Mouse (Mus musculus) heart, postnatal 10 days (tissue): ENCODE data around the gene Kansl1l. TPM values are rescaled to one million over a fixed set of nuclear protein-coding genes. Genes with fewer than 3 reads are reported as not detected.

Experiments
- DNase-seq, 2 experiments: peaks; one replicate each; pipeline ENCODE4 v3.0.0; 2021
- intact Hi-C: fragments of 180-260 bp; cut with DNase I; formaldehyde crosslinking; loops from one replicate; pipeline ENCODE4 v1.15.1; 2025
- total RNA-seq, 2 experiments: library from RNA; stranded (reverse); gene quantifications; 2 replicates each; pipeline ENCODE4 v1.2.3; 2021

Gene Kansl1l
- total RNA-seq = 10 to 100 TPM; 14.2 to 17.1 TPM

- DNase-seq = peak; percentile 95 to 96
- intact Hi-C loops = loop anchor here (5.0 kb wide), 4 partner anchors 35 to 115 kb away; partner anchors contain the start of genes Acadl and Rpe
Measured at GRCm38 (mm10) chr1:66817453-66817839, at the start of gene Kansl1l. Gene Kansl1l (minus strand): TSS chr1:66817562.

DNA sequence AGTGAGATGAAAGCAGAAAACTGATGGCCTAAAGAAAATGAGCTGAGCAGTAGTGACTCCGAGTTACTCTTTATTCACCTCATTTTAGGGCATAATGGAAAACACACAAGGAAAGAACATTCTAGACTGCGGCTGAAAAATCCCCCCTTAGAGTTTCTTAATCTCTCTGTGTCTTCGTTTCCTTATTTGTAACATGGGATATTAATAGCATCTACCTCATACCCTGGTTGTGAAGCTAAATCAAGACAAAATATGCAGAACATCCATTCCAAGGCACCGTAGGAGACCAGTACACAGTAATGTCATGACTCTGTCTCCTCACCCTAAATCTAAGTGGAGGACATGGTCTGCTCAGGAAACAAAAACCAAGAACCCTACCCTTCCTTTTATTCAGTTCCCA, 48.3 kb upstream of the Kansl1l start:
- DNase-seq = no peak
- intact Hi-C loops = no loop called here

DNA sequence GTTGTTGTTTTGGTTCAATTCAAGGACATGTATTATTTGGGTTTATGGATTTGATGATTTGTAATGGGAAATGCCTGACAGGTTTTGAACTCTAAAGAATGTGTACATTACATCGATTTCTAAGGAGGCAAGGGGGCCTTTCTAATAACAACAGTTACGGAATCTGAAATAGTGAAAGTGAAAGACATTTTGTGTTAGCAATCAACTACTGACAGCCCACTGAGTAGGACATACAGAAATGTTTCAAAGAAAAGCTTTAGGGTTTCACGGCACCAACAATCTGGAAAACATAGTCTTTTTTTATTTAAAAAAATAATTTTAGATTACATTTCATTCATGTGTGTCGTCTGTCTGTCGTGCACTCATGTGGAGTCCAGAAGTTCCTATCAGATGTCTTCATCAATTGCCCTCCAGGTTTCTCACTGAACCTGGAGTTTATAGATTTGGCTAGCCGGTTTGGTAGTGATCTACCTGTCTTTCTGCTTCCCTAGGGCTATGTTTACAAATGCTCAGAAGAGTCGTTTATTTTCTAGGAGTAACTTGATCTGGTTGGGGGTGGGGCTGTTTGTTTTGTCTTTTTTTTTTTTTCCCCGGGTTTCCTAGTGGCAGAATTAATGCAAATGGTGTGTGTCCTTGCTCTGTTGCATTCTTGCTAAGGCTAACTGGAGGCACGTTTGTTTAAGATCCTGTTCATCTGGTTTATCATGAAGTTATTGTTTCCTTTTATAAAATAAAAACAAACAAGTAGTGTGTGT, 46.6 kb upstream of the Kansl1l start:
- DNase-seq = peak in 1 of 2 experiments; percentile 35
- intact Hi-C loops = loop anchor here (5.0 kb wide), 1 partner anchor 47 kb away; the partner anchor contains the start of gene Kansl1l

- intact Hi-C loops = loop anchor here (5.0 kb wide), 1 partner anchor 46 kb away; the partner anchor contains the start of gene Kansl1l
Measured at GRCm38 (mm10) chr1:66862712-66863511, 45.5 kb upstream of the Kansl1l start, which contains the start of gene Acadl. Gene Acadl (minus strand): TSS chr1:66863277.

GRCm38 (mm10) chr1:66861764-66862672, 44.7 kb upstream of the Kansl1l start:
- DNase-seq = no peak
- intact Hi-C loops = loop anchor here (5.0 kb wide), 1 partner anchor 45 kb away; the partner anchor contains the start of gene Kansl1l

More at GRCm38 (mm10) chr1:66862712-66863511, 45.5 kb upstream of the Kansl1l start, which contains the start of gene Acadl:
- peak; percentile 97 to 99 for DNase-seq

DNA sequence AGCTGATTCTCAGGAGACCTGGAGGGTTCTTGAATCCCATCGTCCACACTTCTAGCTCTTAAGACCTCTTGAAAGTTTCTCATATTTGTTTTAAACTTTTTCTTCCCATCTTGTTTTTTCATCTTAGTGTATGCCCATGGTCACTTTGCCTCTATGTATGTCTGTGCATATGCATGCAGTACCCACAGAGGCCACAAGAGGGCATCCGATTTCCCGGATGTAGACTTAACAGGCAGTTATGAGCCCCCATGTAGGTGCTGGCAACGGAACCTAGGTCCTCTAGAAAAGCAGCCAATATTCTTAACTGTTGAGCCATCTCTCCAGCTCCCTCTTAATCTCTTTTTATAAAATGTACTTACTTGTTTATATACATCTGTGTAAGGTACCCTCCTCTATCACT, 30.1 kb upstream of the Kansl1l start:
- intact Hi-C loops = loop anchor here (10.0 kb wide), 1 partner anchor 47 kb away; no protein-coding TSS in a partner anchor

DNA sequence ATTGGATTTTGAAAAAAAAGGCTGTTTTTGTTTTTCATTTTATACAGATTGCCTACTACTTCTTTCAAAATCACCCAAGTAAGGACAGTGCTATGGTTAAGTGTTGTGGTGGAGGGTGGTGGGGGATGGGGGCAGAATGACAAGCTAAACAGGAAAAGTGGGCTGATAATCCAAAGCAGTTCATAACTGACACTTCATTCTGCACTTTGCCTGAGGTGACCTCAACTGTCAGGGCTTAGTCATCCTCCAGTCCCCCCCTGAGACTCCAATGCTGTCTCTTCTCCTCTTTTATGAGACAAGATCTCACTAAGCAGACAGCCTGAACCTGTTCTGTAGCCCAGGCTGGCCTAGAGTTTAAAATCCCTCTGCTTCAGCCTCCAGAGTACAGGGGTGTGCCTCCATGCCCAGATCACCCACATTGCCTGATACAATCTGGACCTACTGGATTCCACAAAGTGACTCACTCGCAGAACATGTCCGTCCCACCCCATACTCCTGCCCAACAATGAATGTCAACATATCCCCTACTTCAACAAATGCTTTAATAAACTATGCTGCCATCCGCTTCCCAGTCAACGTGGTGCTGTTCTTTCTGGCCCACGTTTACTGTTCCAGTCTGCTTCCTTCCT, 28.4 kb upstream of the Kansl1l start:
- intact Hi-C loops = loop anchor here (10.0 kb wide), 1 partner anchor 49 kb away; no protein-coding TSS in a partner anchor

More for the DNA sequence above, 30.1 kb upstream of the Kansl1l start:
- peak in 1 of 2 experiments; percentile 50 for DNase-seq

GRCm38 (mm10) chr1:66841938-66842337, 24.6 kb upstream of the Kansl1l start:
- intact Hi-C loops = loop anchor here (10.0 kb wide), 1 partner anchor 53 kb away; no protein-coding TSS in a partner anchor
- no peak for DNase-seq

More for the DNA sequence above, 28.4 kb upstream of the Kansl1l start:
- no peak for DNase-seq

GRCm38 (mm10) chr1:66841510-66841909, 24.1 kb upstream of the Kansl1l start:
- no peak for DNase-seq
- intact Hi-C loops = loop anchor here (10.0 kb wide), 1 partner anchor 53 kb away; no protein-coding TSS in a partner anchor

- intact Hi-C loops = loop anchor here (5.0 to 10.0 kb wide), 3 partner anchors 55 to 1558 kb away; partner anchors contain the start of gene Pth2r
- DNase-seq = no peak
Measured at GRCm38 (mm10) chr1:66839755-66840438, 22.5 kb upstream of the Kansl1l start.

DNA sequence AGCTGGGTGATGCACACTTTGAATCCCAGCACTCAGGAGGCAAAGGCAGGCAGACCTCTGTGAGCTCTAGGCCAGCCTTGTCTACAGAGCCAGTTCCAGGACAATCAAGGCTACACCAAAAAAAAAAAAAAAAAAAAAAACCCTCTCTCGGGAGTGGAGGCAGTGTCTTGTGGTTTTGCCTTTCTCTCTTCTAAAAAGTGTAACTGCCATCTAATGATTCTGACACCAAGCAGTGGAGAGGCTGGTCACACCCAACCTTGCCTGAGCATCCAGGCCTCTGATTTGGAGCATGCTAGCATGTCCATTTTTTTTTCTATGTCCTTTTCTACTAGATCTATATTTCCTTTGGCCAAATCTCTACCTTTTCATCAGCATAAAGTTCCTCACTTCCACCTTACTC, 21.8 kb upstream of the Kansl1l start:
- intact Hi-C loops = loop anchor here (5.0 to 10.0 kb wide), 2 partner anchors 734 to 1557 kb away; partner anchors contain the start of gene Pth2r
- no peak for DNase-seq

GRCm38 (mm10) chr1:66838184-66839042, 21.1 kb upstream of the Kansl1l start:
- intact Hi-C loops = loop anchor here (5.0 to 10.0 kb wide), 2 partner anchors 734 to 1556 kb away; partner anchors contain the start of gene Pth2r

DNA sequence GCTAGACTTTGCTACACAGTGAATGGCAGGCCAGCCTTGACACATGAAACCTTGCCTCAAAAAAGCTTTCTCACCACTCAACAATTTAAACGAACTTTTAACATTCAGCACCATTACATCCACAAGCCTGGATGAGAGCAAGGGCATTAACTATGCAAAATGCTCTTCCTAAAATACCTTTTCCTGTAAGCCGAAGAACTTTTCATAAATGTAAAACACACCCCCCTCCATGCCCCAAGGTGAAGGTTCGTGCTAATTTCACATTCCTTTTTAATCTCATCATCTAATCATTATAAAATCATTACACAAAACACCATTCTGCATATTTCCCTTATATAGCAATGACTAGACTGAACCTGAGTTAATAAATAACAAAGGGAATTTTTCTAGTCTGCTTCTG, 19.8 kb upstream of the Kansl1l start:
- intact Hi-C loops = loop anchor here (5.0 to 10.0 kb wide), 2 partner anchors 732 to 1555 kb away; partner anchors contain the start of gene Pth2r
- DNase-seq = no peak

More at GRCm38 (mm10) chr1:66838184-66839042, 21.1 kb upstream of the Kansl1l start:
- DNase-seq = peak; percentile 77 to 85

- intact Hi-C loops = loop anchor here (10.0 kb wide), 1 partner anchor 728 kb away; no protein-coding TSS in a partner anchor
- no peak for DNase-seq
Measured at GRCm38 (mm10) chr1:66832636-66833165, 15.3 kb upstream of the Kansl1l start.

- no peak for DNase-seq
- intact Hi-C loops = loop anchor here (10.0 kb wide), 1 partner anchor 727 kb away; no protein-coding TSS in a partner anchor
Measured at GRCm38 (mm10) chr1:66831824-66832600, 14.7 kb upstream of the Kansl1l start.
